Mouse (Mus musculus) right cerebral cortex, postnatal 36 days (tissue): ENCODE results near the gene Pnkd.

Experiments
- DNase-seq, 2 experiments: peaks; one replicate each; pipeline ENCODE4 v3.0.0; 2022; ENCODE audit warnings: low spot score in 2 of 2, mixed read lengths in 1 of 2

The Pnkd gene

GRCm38 (mm10) chr1:74284543-74285160, at the start of gene Pnkd, which contains the start of gene Aamp:
Gene Pnkd (plus strand): TSS chr1:74284930.
Gene Aamp (minus strand): TSS chr1:74284738.
- DNase-seq = peak; percentile 100

GRCm38 (mm10) chr1:74235938-74236589, 48.7 kb upstream of the Pnkd start, which contains the start of gene Arpc2:
Gene Arpc2 (plus strand): TSS chr1:74236084.
- peak; percentile 93 to 95 for DNase-seq

DNA sequence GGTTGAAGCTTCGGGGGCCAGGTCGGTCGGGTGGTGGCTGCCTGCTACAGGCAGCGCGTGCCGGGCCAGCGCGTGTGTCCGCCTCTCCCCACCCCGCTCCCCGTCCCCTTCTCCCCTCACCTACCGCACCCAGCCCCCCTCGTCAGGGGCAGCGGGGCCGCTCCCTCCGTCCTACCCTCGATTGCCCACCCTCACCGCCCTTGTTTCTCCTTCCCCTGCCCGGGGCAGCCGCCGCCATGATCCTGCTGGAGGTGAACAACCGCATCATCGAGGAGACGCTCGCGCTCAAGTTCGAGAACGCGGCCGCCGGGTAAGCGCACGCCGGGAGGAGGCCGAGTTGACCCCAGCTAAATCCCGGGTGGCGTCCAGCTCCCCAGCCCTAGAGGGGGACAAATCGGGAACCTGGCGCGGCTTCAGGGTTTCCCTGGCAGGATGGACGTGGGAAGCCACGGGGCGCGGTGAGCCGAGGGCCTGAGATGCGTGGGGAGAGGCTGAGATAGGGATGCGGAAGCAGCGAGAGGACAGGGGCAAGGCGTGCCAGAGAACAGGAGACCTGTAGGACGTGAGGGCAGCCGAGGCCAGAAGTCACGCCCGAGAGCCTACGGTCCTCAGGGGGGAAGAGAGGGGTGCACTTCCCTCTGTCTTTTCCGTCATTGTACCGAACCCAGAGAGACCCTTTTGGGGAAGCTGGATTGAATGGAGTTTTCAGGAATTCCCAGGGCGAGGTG, 48.0 kb upstream of the Pnkd start:
- peak in 1 of 2 experiments; percentile 8 for DNase-seq

DNA sequence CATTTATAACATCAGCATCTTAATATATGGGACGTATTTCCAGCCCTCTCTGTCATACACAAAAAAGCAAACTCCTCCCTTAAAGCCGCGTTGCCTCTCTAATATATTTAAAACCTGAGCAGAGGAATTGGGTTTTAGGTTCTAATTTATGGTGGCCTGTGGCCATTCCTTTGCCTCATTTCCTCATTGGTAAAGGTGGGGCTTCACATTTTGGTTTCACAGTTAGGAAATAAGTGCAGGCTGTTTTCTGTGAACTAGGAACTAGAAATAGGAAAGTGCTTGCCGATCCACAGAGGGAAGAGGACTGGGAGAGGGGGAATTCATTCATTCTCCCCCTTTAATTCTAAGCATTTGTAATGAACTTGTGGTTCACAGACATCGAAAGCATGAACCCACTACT, 47.1 kb upstream of the Pnkd start:
- DNase-seq = no peak

GRCm38 (mm10) chr1:74238136-74238535, 46.6 kb upstream of the Pnkd start:
- DNase-seq = no peak

DNA sequence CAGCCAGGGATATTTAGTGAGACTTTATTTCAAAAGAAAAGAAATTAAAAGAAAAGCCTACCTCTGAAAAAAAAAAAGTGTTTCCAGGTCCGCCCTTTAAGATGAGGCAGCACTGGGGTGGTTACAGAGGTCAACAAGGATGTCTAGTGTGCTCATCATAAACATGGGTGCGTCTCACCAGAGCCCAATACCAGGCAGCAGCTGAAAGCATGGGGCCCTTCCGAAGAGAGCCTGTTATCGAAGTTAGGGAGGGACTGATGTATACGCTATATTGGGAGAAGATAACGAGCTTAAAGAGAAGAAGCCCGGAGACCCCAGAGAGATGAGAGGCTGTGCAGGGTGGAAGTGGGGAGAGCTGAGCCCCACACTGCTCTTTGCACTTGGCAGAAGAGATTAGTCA, 45.6 kb upstream of the Pnkd start:
- DNase-seq = no peak

DNA sequence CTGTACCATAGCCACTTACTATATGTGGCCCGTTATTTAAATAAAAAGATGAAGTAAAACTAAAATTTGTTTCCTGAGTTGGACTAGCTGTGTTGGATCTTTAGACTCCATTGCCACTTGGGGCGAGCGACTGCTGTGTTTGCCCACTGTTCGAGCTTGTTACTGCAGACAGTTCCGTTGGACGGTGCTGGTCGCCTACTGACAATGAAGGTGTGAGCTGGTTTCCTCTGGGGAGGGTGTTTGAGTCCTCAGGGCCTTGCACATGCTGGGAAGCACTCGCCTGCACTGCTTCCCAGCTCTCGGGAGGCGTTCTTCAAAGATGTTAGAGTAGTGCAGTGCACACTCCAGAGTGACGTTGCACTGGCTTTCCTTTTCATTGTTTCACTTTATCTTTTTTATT, 45.1 kb upstream of the Pnkd start:
- DNase-seq = peak; percentile 50 to 66

DNA sequence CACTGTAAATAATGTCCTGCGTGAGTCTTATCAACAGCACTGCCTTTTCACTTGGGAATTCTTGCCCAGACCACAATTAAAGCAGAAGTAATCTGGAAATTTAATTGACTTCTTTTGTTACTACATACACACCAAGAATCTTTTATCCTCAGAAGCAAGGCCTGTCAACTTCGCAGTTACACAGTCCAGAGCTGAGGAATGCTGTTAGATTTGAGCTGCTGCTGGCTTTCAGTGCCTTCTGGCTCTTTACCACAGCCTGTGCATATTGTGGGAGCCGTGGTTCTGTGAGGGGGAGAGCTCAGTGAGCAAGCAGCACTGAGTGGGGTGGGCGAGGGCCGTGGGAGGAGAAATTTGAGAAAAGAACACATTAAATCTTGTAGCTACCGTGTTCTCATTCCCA, 44.4 kb upstream of the Pnkd start:
- peak; percentile 86 to 92 for DNase-seq

- no peak for DNase-seq
Measured at GRCm38 (mm10) chr1:74240832-74241231, 43.9 kb upstream of the Pnkd start.

GRCm38 (mm10) chr1:74245525-74245924, 39.2 kb upstream of the Pnkd start:
- DNase-seq = no peak

DNA sequence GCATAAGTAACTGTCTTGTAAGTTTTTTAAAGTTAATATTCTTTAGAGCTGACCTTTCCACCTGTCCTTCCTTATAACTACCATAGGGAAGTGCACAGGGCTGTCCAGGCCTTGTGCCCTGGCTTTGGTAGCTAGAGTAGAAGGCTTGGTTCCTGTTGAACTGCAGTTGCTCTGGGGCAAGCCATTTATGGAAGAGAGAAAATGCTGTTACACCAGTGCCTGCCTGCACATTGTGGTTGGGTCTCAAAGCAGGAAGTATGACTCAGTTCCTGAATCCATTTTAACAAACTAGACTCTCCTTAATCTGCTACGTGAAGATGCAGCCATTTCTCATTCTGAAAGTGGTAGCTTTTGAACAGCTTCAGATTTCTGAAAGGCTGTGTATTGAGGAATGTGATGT, 35.9 kb upstream of the Pnkd start:
- no peak for DNase-seq

- no peak for DNase-seq
Measured at GRCm38 (mm10) chr1:74249331-74249980, 35.3 kb upstream of the Pnkd start.

DNA sequence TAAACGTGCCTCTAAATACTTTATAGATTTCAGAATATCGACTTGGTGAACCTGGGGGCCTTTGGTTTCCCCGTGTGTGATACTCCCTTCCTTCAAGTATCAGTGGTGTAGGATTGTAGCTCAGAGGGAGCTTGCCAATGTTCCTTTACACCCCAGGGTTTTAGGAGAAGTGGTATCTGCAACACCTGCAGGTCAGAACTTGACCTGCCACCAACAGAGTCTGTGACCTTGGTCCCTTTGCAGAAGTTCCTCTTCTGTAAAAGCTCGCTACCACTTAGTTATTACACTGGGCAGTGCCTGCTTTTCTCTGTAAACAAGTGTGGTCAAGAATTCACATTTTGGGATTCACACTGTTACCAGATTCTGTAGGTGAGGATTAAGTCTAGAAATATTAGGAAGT, 34.6 kb upstream of the Pnkd start:
- no peak for DNase-seq

- no peak for DNase-seq
Measured at GRCm38 (mm10) chr1:74255704-74256345, 28.9 kb upstream of the Pnkd start.

- DNase-seq = no peak
Measured at GRCm38 (mm10) chr1:74256782-74257181, 27.9 kb upstream of the Pnkd start.

GRCm38 (mm10) chr1:74262510-74262909, 22.2 kb upstream of the Pnkd start:
- DNase-seq = no peak

- DNase-seq = no peak
Measured at GRCm38 (mm10) chr1:74268750-74269149, 16.0 kb upstream of the Pnkd start.

GRCm38 (mm10) chr1:74271659-74272058, 13.1 kb upstream of the Pnkd start:
- DNase-seq = no peak

- DNase-seq = no peak
Measured at GRCm38 (mm10) chr1:74275015-74275414, 9.7 kb upstream of the Pnkd start.

- DNase-seq = no peak
Measured at GRCm38 (mm10) chr1:74277041-74277440, 7.7 kb upstream of the Pnkd start.

DNA sequence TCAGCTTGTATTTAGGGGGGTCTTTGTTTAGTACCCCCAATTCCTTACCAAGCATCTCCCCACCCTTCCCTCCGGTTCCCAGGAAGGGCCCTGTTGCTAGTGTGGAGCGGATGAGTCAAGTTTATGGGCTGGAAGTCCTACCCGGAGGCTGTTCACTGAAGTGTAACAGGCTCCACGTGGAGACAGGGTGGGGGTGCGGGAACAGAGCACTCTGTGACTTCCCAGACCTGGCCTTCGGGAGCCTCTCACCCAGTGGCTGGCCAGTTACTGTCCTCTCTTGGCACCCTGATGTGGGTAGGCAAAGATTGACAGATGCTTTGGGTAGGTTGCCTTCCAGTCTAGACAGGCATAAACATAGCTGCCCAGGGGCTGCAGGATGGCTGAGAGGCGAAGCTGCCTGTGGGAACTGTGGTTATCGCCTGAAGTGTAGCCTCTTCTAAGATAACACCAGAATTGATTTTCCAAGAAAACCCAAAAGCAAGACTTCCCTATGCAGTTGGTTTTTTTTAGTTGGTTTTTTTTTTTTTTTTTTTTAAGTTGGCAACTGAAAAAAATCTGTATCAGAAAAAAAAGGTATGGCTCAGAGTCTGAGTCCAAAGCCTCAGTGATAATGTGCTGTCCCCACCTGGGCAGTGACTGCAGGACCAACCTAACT, 6.7 kb upstream of the Pnkd start:
- no peak for DNase-seq
